Mouse (Mus musculus): ENCODE results near the gene Igf2r. TPM values are rescaled to one million over a fixed set of nuclear protein-coding genes. Genes with fewer than 3 reads are reported as not detected.

Igf2r gene
- polyA plus RNA-seq, 2 experiments, result 62.4 to 97.3 TPM

DNA sequence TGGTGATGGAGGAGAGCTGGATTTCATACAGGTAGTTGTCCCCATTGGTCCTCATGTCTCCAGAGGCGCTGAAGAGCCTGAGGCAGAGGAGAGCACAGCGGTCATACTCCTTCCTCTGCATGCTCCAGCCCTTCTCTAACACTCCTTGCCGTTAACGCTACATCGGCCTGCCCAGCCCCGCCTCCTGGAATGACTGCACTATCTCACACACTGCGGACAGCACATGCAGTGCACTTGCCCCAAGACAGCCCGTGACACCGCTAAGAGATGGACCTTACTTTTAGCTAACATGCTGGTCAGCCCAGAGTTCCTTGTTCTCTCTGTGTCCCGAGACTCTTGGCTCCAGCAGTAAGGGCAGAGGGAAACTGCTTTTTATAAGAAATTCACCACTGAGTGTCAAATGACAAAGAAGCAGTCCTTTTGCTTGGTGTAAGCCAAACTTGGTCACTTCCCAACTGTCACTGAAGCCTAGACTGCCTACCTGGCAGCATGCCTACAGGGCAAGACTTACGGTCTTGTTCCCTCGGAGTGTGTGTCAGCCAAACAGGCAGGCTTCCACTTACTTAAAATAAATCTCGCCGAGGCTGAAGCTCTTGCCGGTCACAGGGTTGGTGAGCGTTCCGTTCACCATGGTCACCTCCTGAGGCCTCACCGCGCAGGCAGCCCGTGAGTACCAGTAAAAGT, 80.9 kb downstream of the Igf2r start:
- no peaks in the 10 kb centered on the region; the same call in 1 of the 2 replicates for H3K4me1 ChIP-seq (ENCODE audit: control insufficient read depth, insufficient read depth, low read length)
- H3K27me3 ChIP-seq (ENCODE audit: control insufficient read depth, insufficient read depth, low read length), result no peaks in the 10 kb centered on the region
- TF ChIP-seq POLR2A (IDR thresholded peaks at IDR 0.05; ENCODE audit: borderline replicate concordance, extremely low read depth, insufficient read depth, insufficient read length), result no peak
- ATAC-seq (ENCODE audit: low FRiP score, low read depth) (no peak), DNase-seq (ENCODE audit: low spot score) (no peak)
- H3K9ac ChIP-seq (ENCODE audit: low read depth, low read length, severe bottlenecking), result no peak overlapping the region
- no peak overlapping the region for H3K4me3 ChIP-seq (replicated peaks; ENCODE audit: low read length)
- H3K36me3 ChIP-seq (ENCODE audit: control insufficient read depth, insufficient read depth, low read length), result peaks cover 94% of the 10 kb centered on the region
- no peaks in the 10 kb centered on the region for H3K9me3 ChIP-seq (ENCODE audit: control insufficient read depth, low read length)
- no peak overlapping the region for H3K27ac ChIP-seq (replicated peaks; ENCODE audit: low read depth, low read length)
- 85% methylated on average over 20 of the region's 20 CpGs for WGBS
- H3K4me2 ChIP-seq (replicated peaks; ENCODE audit: low read depth, low read length, severe bottlenecking), result no peak overlapping the region

DNA sequence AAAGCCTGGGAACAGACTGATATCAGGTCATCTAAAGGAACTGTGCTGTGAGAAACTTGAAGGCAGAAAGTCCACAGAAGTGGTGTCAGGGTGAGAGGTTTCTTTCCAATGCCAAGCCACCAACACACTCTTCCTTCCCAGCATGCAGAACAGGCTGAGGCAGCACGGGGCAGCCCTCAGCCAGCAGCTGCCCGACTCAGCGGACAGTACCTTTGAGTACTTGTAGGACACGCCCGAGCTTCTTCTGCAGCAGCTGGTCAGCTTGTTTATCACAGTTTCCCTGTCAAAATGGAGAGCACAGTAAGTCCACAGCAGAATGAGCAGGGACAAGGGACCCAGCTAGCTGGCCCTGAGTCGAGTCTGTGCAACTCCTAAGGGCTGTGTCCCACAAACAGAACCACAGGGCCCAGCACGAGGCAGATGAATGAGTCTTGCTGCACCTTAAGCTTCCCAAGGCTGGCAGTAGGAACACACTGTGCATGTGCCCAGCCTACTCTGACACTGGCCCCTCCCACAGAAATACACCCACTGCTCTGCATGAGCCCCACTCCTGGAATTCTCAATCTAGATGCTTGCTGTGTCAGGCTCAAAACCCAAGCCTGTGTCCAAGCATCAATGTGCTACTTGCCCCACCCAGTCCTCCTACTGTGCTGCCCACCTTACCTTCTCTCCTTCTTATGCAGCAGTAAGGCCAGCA, 84.4 kb downstream of the Igf2r start:
- no peak for DNase-seq (ENCODE audit: low spot score)
- Histone ChIP-seq H3K4me1 (ENCODE audit: control insufficient read depth, insufficient read depth, low read length) (no peaks in the 10 kb centered on the region; the same call in 1 of the 2 replicates), H3K27ac (replicated peaks; ENCODE audit: low read depth, low read length) (no peak overlapping the region), H3K9me3 (ENCODE audit: control insufficient read depth, low read length) (no peaks in the 10 kb centered on the region), H3K36me3 (ENCODE audit: control insufficient read depth, insufficient read depth, low read length) (peaks cover 94% of the 10 kb centered on the region), H3K4me2 (replicated peaks; ENCODE audit: low read depth, low read length, severe bottlenecking) (no peak overlapping the region), H3K9ac (ENCODE audit: low read depth, low read length, severe bottlenecking) (no peak overlapping the region), H3K27me3 (ENCODE audit: control insufficient read depth, insufficient read depth, low read length) (no peaks in the 10 kb centered on the region), H3K4me3 (replicated peaks; ENCODE audit: low read length) (no peak overlapping the region)
- no peak for ATAC-seq (ENCODE audit: low FRiP score, low read depth)
- TF ChIP-seq POLR2A (IDR thresholded peaks at IDR 0.05; ENCODE audit: borderline replicate concordance, extremely low read depth, insufficient read depth, insufficient read length), result no peak
- 93% methylated on average over 7 of the region's 7 CpGs for WGBS

DNA sequence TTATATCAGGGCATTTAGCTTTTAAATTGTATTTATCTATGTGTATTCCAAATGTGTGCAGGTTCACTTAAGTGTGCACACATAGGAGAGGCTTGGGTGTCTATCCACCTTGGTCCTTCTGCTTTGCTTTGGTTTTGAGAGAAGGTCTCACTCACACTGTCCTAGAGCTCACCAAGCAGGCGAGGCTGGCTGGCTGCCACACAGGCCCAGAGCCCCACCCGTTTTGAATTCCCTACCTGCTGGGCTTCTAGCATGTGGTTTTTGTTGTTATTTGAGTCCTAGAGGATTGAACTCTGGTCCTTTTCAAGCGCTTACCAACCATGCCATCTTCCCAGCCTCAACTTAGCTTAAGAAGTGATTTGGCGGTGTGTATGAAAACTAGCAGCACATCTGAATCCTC, 85.1 kb downstream of the Igf2r start:
- DNase-seq (ENCODE audit: low spot score) (no peak), ATAC-seq (ENCODE audit: low FRiP score, low read depth) (no peak)
- Histone ChIP-seq H3K4me3 (replicated peaks; ENCODE audit: low read length) (no peak overlapping the region), H3K4me2 (replicated peaks; ENCODE audit: low read depth, low read length, severe bottlenecking) (no peak overlapping the region), H3K27ac (replicated peaks; ENCODE audit: low read depth, low read length) (no peak overlapping the region), H3K4me1 (ENCODE audit: control insufficient read depth, insufficient read depth, low read length) (no peaks in the 10 kb centered on the region; the same call in 1 of the 2 replicates), H3K9ac (ENCODE audit: low read depth, low read length, severe bottlenecking) (no peak overlapping the region), H3K27me3 (ENCODE audit: control insufficient read depth, insufficient read depth, low read length) (no peaks in the 10 kb centered on the region), H3K36me3 (ENCODE audit: control insufficient read depth, insufficient read depth, low read length) (peaks cover 88% of the 10 kb centered on the region), H3K9me3 (ENCODE audit: control insufficient read depth, low read length) (no peaks in the 10 kb centered on the region)
- WGBS, result 60% methylated on average over 4 of the region's 4 CpGs
- no peak for TF ChIP-seq POLR2A (IDR thresholded peaks at IDR 0.05; ENCODE audit: borderline replicate concordance, extremely low read depth, insufficient read depth, insufficient read length)

DNA sequence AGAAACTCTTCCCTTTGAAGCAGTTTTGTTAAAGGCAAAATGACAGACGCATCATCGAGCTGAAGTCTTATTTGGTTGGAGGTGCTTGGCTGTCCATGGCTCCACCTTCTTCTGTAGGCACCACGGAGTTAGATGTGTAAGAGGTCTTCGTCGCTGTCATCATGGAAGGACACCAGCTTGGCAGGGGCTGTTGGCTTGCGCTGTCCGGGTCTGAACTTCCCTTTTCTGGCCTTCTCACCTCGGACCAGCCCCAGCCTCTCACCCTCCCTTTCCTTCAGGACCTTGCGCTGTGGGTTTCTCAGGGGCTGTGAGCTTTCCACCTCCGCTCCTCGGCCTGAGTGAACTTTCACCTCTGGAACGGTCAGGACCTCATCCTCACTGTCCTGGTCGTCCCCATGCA, 85.9 kb downstream of the Igf2r start:
- DNase-seq (ENCODE audit: low spot score) (no peak), ATAC-seq (ENCODE audit: low FRiP score, low read depth) (no peak)
- no peak overlapping the region for H3K4me2 ChIP-seq (replicated peaks; ENCODE audit: low read depth, low read length, severe bottlenecking)
- no peak overlapping the region for H3K9ac ChIP-seq (ENCODE audit: low read depth, low read length, severe bottlenecking)
- TF ChIP-seq POLR2A (IDR thresholded peaks at IDR 0.05; ENCODE audit: borderline replicate concordance, extremely low read depth, insufficient read depth, insufficient read length), result no peak
- peaks cover 80% of the 10 kb centered on the region for H3K36me3 ChIP-seq (ENCODE audit: control insufficient read depth, insufficient read depth, low read length)
- no peaks in the 10 kb centered on the region for H3K4me1 ChIP-seq (ENCODE audit: control insufficient read depth, insufficient read depth, low read length)
- no peaks in the 10 kb centered on the region for H3K27me3 ChIP-seq (ENCODE audit: control insufficient read depth, insufficient read depth, low read length)
- WGBS, result 92% methylated on average over 13 of the region's 13 CpGs
- no peak overlapping the region for H3K27ac ChIP-seq (replicated peaks; ENCODE audit: low read depth, low read length)
- H3K4me3 ChIP-seq (replicated peaks; ENCODE audit: low read length), result no peak overlapping the region
- no peaks in the 10 kb centered on the region for H3K9me3 ChIP-seq (ENCODE audit: control insufficient read depth, low read length)

DNA sequence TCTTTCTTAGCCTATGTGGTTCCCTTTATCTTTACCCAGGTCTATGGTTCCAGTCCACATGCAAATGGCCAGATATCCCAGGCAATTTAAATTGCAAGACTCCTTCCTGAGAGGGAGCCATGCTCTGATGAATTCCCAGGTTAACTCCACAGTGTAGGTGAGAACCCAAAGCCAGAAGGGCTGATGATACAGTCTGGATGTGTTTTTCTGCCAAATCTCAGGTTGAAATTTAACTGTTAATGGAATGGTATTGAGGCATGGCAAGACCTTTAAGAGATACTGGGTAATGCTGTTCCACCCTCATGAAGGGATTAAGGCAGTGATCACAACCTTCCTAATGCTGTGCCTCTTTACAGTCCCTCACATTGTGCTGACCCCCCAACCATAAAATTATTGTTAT, 91.2 kb downstream of the Igf2r start:
- H3K36me3 ChIP-seq (ENCODE audit: control insufficient read depth, insufficient read depth, low read length), result peaks cover 29% of the 10 kb centered on the region
- no peak overlapping the region for H3K9ac ChIP-seq (ENCODE audit: low read depth, low read length, severe bottlenecking)
- DNase-seq (ENCODE audit: low spot score) (no peak), ATAC-seq (ENCODE audit: low FRiP score, low read depth) (no peak)
- H3K9me3 ChIP-seq (ENCODE audit: control insufficient read depth, low read length), result no peaks in the 10 kb centered on the region
- H3K4me2 ChIP-seq (replicated peaks; ENCODE audit: low read depth, low read length, severe bottlenecking), result no peak overlapping the region
- no peak for TF ChIP-seq POLR2A (IDR thresholded peaks at IDR 0.05; ENCODE audit: borderline replicate concordance, extremely low read depth, insufficient read depth, insufficient read length)
- H3K27ac ChIP-seq (replicated peaks; ENCODE audit: low read depth, low read length), result no peak overlapping the region
- H3K4me3 ChIP-seq (replicated peaks; ENCODE audit: low read length), result no peak overlapping the region
- no peaks in the 10 kb centered on the region for H3K4me1 ChIP-seq (ENCODE audit: control insufficient read depth, insufficient read depth, low read length)
- no peaks in the 10 kb centered on the region for H3K27me3 ChIP-seq (ENCODE audit: control insufficient read depth, insufficient read depth, low read length)
